Mouse (Mus musculus) ES-Bruce4 (cell line): ENCODE data around the gene Btbd6. TPM values are rescaled to one million over a fixed set of nuclear protein-coding genes. Genes with fewer than 3 reads are reported as not detected.

Source experiments
- H3K27ac ChIP-seq: 2 replicates; pipeline ENCODE4 v1.5.1; 2012; ENCODE audit warnings: low read length, inconsistent platforms; ENCODE audit not compliant: insufficient read depth
- H3K27me3 ChIP-seq: 2 replicates; pipeline ENCODE4 v1.6.1; 2012; ENCODE audit warnings: mild to moderate bottlenecking, low read length, inconsistent platforms; ENCODE audit not compliant: control insufficient read depth, poor library complexity, insufficient read depth, severe bottlenecking
- H3K36me3 ChIP-seq: 2 replicates; pipeline ENCODE4 v1.6.1; 2012; ENCODE audit warnings: inconsistent platforms, mild to moderate bottlenecking, low read length, moderate library complexity; ENCODE audit not compliant: control insufficient read depth, poor library complexity, insufficient read depth, severe bottlenecking
- H3K4me1 ChIP-seq: one replicate; pipeline ENCODE4 v1.8.1; 2011; ENCODE audit warnings: low read length; ENCODE audit not compliant: control insufficient read depth, insufficient read depth
- H3K4me3 ChIP-seq: 2 replicates; pipeline ENCODE4 v1.5.1; 2011; ENCODE audit warnings: low read depth, mild to moderate bottlenecking, low read length
- H3K9ac ChIP-seq: 2 replicates; pipeline ENCODE4 v1.6.1; 2012; ENCODE audit warnings: low read depth, mild to moderate bottlenecking, inconsistent platforms; ENCODE audit not compliant: poor library complexity, severe bottlenecking
- H3K9me3 ChIP-seq: replicated peaks from 2 replicates; pipeline ENCODE4 v1.6.1; 2012; ENCODE audit warnings: mild to moderate bottlenecking, low read length, inconsistent platforms; ENCODE audit not compliant: control insufficient read depth, poor library complexity, insufficient read depth, severe bottlenecking
- CTCF ChIP-seq: IDR thresholded peaks from one replicate; pipeline ENCODE4 v1.8.1; 2011; ENCODE audit warnings: low read depth, low read length
- EP300 ChIP-seq: IDR thresholded peaks from 2 replicates; pipeline ENCODE4 v1.6.1; 2011; ENCODE audit warnings: low read depth, low read length; ENCODE audit not compliant: insufficient read depth
- POLR2A ChIP-seq: IDR thresholded peaks from one replicate; pipeline ENCODE4 v1.8.1; 2011; ENCODE audit warnings: low read length; ENCODE audit not compliant: insufficient read depth
- polyA plus RNA-seq: library from polyadenylated mRNA; stranded (reverse); fragments of >200 nt; gene quantifications from 2 replicates; pipeline ENCODE4 v1.2.4, GENCODE M21; 2011; ENCODE audit warnings: low read depth; ENCODE audit not compliant: missing spikeins, insufficient read depth, insufficient read length

Gene Btbd6
- polyA plus RNA-seq, 1 experiment = 11.0 TPM

DNA sequence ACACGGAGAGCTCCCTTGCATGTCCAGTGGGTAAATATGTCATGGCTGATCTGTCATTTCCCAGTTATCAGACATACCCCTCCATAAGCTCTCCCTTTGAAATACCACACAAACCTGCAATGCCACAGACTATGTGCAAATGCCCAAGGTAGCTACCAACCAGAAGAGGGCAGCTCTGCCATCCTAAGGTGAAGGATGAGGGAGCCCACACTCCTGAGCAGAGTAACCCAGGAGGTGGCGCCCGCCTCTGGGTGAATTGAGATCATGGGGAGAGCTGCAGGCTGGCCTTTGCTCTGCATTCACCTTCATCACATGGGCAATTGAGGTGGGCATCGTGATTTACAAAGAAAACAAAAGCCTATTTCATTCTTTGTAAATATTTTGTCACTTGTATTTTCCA, 28.7 kb downstream of the Btbd6 start:
- no peak overlapping the region for H3K4me3 ChIP-seq
- no peak overlapping the region for H3K27ac ChIP-seq
- no peaks in the 10 kb centered on the region for H3K9me3 ChIP-seq
- H3K27me3 ChIP-seq = no peaks in the 10 kb centered on the region
- no peak overlapping the region for H3K9ac ChIP-seq
- TF ChIP-seq CTCF (peak; percentile 60), EP300 (no peak)
- no peaks in the 10 kb centered on the region for H3K4me1 ChIP-seq
- no peaks in the 10 kb centered on the region for H3K36me3 ChIP-seq

GRCm38 (mm10) chr12:113011702-113012360, 35.5 kb downstream of the Btbd6 start:
- Histone ChIP-seq H3K4me1 (no peaks in the 10 kb centered on the region), H3K36me3 (no peaks in the 10 kb centered on the region), H3K9me3 (no peaks in the 10 kb centered on the region), H3K9ac (no peak overlapping the region), H3K4me3 (no peak overlapping the region), H3K27ac (no peak overlapping the region), H3K27me3 (no peaks in the 10 kb centered on the region)
- TF ChIP-seq POLR2A = no peak
- no peak for TF ChIP-seq EP300
- no peak for TF ChIP-seq CTCF

GRCm38 (mm10) chr12:113012443-113012842, 36.2 kb downstream of the Btbd6 start:
- no peak overlapping the region for H3K9ac ChIP-seq
- no peaks in the 10 kb centered on the region for H3K4me1 ChIP-seq
- H3K27ac ChIP-seq = no peak overlapping the region
- no peaks in the 10 kb centered on the region for H3K9me3 ChIP-seq
- no peak for TF ChIP-seq POLR2A
- TF ChIP-seq EP300 = no peak
- no peak for TF ChIP-seq CTCF
- H3K36me3 ChIP-seq = no peaks in the 10 kb centered on the region
- no peaks in the 10 kb centered on the region for H3K27me3 ChIP-seq
- no peak overlapping the region for H3K4me3 ChIP-seq

DNA sequence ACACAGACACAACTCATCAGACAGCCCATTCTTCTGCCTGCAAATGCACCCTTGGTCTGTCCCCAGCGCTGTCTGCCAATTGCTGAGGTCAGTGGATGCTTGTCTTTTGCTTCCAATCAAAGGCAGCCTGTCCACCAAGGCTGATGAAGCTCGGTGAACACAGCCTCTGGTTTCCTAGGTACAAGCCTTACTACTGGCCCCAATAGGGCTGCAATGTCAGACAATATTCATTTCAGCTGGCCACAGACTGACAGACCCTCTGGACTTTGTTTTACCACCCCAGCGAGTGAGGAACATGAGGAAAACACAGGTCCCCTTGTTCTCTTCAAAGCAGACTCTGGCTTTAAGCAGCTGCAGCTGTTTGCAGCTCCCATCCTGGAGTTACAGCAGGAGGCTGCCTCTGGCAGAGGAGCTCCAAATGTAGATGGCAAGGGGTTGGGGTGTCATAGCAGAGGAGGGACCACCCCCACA, 36.8 kb downstream of the Btbd6 start:
- H3K9ac ChIP-seq = peak overlapping the region; percentile 72
- TF ChIP-seq POLR2A (no peak), EP300 (no peak), CTCF (no peak)

GRCm38 (mm10) chr12:113013604-113014558, 37.6 kb downstream of the Btbd6 start, which contains the start of gene Pacs2:
Pacs2 (plus strand) TSS chr12:113014508.
- Histone ChIP-seq H3K9me3 (no peaks in the 10 kb centered on the region), H3K36me3 (no peaks in the 10 kb centered on the region), H3K4me1 (no peaks in the 10 kb centered on the region), H3K27ac (peak within 1 kb of the TSS; percentile 62; the same call in 1 of the 2 replicates), H3K9ac (peak within 1 kb of the TSS; percentile 72), H3K4me3 (peak within 1 kb of the TSS; percentile 99), H3K27me3 (no peaks in the 10 kb centered on the region)
- TF ChIP-seq CTCF = no peak
- no peak for TF ChIP-seq EP300
- TF ChIP-seq POLR2A = peak; percentile 67

More for the DNA sequence above, 36.8 kb downstream of the Btbd6 start:
- Histone ChIP-seq H3K27me3 (no peaks in the 10 kb centered on the region), H3K27ac (no peak overlapping the region), H3K4me1 (no peaks in the 10 kb centered on the region), H3K36me3 (no peaks in the 10 kb centered on the region), H3K4me3 (no peak overlapping the region), H3K9me3 (no peaks in the 10 kb centered on the region)
